Mouse (Mus musculus) liver, postnatal 0 days (tissue): Measurements from ENCODE around the gene Pigv.

ENCODE experiments used
- CTCF ChIP-seq: sonication (generic); IDR thresholded peaks from 2 replicates; pipeline ENCODE4 v1.5.1; 2016; ENCODE audit warnings: antibody characterized with exemption, low read depth
- EP300 ChIP-seq: IDR thresholded peaks from 2 replicates; pipeline ENCODE4 v1.6.1; 2016; ENCODE audit warnings: antibody characterized with exemption, low read depth, mild to moderate bottlenecking

DNA sequence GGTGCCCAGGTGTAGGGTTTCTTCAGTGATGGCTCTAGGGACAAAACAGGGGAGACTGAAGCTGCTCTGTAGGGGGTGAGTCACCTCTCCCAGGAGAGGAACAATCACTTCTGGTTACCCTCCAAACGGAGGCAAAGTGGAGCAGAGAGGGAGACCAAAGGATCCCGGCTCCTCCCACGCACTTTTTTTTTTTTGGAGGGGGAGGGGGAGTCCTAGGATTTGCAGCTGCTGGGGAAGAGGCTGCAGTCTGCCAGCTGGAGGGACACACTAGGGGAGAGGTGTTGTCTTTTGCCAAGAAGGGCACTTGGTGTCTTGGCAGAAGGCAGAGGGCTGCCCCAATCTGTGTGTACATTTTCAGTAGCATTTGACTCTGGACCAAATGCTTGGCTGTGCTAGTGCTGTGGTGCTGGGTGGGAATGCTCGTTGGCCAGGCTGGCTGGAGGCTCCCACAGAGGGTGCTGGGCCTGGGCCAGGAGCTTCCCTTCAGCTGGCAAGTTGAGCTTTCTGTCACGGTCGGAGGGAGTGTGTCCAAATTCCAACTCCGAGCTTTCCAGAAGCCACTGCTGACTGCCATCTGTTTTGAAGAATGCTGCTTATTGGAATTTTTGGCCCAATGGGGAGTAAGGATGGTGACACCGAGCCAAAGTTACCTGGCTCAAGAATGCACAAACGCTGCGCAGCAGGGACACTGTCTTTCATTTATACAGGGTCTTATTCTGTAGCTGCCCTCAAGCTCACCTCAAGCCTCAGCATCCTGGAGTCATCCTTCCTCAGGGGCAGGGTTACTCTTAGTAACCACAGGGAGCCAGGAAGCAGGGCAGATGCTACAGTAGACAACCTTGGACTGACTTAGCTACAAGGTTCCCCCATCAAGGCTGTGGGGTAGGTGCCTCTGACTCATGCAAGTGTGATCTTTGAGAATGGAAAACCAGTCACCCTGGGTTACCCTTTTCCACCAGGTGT is 12.0 kb downstream of the Pigv start:
- TF ChIP-seq EP300 (no peak), CTCF (no peak)
